Comparison of ENCODE assay signal across 8 mouse cellular contexts in genomic region chr4:107737907-107738306, GRCm38 (mm10). TPM values are rescaled to one million over a fixed set of nuclear protein-coding genes. Genes with fewer than 3 reads are reported as not detected.
DNase-seq lines count a peak whose midpoint lies in the region; ATAC-seq and TF ChIP-seq lines count a peak whose summit lies in the region.

No protein-coding gene starts in this region.

- H3K9me3 ChIP-seq in MEL (replicated peaks; ENCODE audit: insufficient read depth, low read length): no peaks in the 10 kb centered on the region
- no peaks in the 10 kb centered on the region for H3K9me3 ChIP-seq in hindbrain, embryonic 11.5 days (ENCODE audit: control insufficient read depth, low read length)
- no peaks in the 10 kb centered on the region for H3K9me3 ChIP-seq in lung, embryonic 14.5 days (ENCODE audit: low read depth, low read length)

- DNase-seq in MEL (ENCODE audit: low read depth, low spot score): peak; percentile 81
- peak; percentile 89 for DNase-seq in cerebellum, adult 8-10 months
- peak; percentile 94 for DNase-seq in hindbrain, embryonic 11.5 days (ENCODE audit: low spot score)
- DNase-seq in layer of hippocampus, adult 9-10 months (ENCODE audit: low spot score): peak; percentile 87
- peak; percentile 93 for DNase-seq in lung, embryonic 14.5 days
- peak; percentile 45 for DNase-seq in ovary, adult 18-20 months (ENCODE audit: low spot score)
- peak; percentile 81 for DNase-seq in thymus, adult 2 months

- H3K27me3 ChIP-seq in MEL (ENCODE audit: control insufficient read depth in 1 of 2, insufficient read depth in 2 of 2, low read length in 2 of 2): no peaks in the 10 kb centered on the region
- no peaks in the 10 kb centered on the region; the same call in 1 of the 2 replicates for H3K27me3 ChIP-seq in hindbrain, embryonic 11.5 days (ENCODE audit: control insufficient read depth, insufficient read depth, low read length)
- no peaks in the 10 kb centered on the region; the same call in 1 of the 2 replicates for H3K27me3 ChIP-seq in lung, embryonic 14.5 days (ENCODE audit: insufficient read depth, low read length)
- no peaks in the 10 kb centered on the region for H3K27me3 ChIP-seq in thymus, adult 2 months (ENCODE audit: control insufficient read depth, insufficient read depth, low read length)

- no peak overlapping the region for H3K27ac ChIP-seq in MEL (ENCODE audit: control insufficient read depth, low read depth, low read length)
- H3K27ac ChIP-seq in hindbrain, embryonic 11.5 days (ENCODE audit: low read depth, low read length): no peak overlapping the region
- no peak overlapping the region for H3K27ac ChIP-seq in lung, embryonic 14.5 days (ENCODE audit: low read depth)
- H3K27ac ChIP-seq in thymus, adult 2 months (ENCODE audit: control insufficient read depth, insufficient read depth, low read length): no peak overlapping the region

- no peak for TF ChIP-seq EP300 in MEL (IDR thresholded peaks at IDR 0.05; ENCODE audit: low read depth in 1 of 2, low read length in 2 of 2)

- TF ChIP-seq RAD21 in MEL (IDR thresholded peaks at IDR 0.05; ENCODE audit: low read depth, low read length): peak; percentile 97

- peak; percentile 84 to 99 (median 97) for TF ChIP-seq CTCF in MEL (IDR thresholded peaks at IDR 0.05 in 2 of 3, conservative IDR thresholded peaks at IDR 0.05 in 1 of 3; ENCODE audit: control insufficient read depth in 1 of 3, insufficient read depth in 1 of 3, low read depth in 2 of 3, low read length in 3 of 3, poor library complexity in 1 of 3, severe bottlenecking in 1 of 3)
- TF ChIP-seq CTCF in lung, embryonic 14.5 days (IDR thresholded peaks at IDR 0.05; ENCODE audit: low read depth): peak; percentile 99
- TF ChIP-seq CTCF in thymus, adult 2 months (IDR thresholded peaks at IDR 0.05; ENCODE audit: borderline replicate concordance, control insufficient read depth, extremely low read depth, insufficient read depth, low read length, poor library complexity): peak; percentile 95

- H3K4me2 ChIP-seq in hindbrain, embryonic 11.5 days (replicated peaks; ENCODE audit: low read depth, low read length): no peak overlapping the region
- no peak overlapping the region for H3K4me2 ChIP-seq in lung, embryonic 14.5 days

- peak; percentile 66 for ATAC-seq in frontal cortex, adult (ENCODE audit: low TSS enrichment)
- peak; percentile 68 for ATAC-seq in hindbrain, embryonic 11.5 days (ENCODE audit: low FRiP score)
- peak; percentile 73 for ATAC-seq in lung, embryonic 14.5 days (ENCODE audit: insufficient read depth)

- H3K9ac ChIP-seq in MEL (ENCODE audit: control insufficient read depth, low read depth, low read length, poor library complexity, severe bottlenecking): peak overlapping the region; percentile 40
- no peak overlapping the region for H3K9ac ChIP-seq in hindbrain, embryonic 11.5 days (ENCODE audit: low read depth, low read length)
- H3K9ac ChIP-seq in lung, embryonic 14.5 days: no peak overlapping the region

- H3K36me3 ChIP-seq in MEL (ENCODE audit: control insufficient read depth in 1 of 2, insufficient read depth in 2 of 2, low read length in 2 of 2): peaks cover 0 to 1% of the 10 kb centered on the region in 2 experiments; a peak in 1 of 4 replicates
- H3K36me3 ChIP-seq in hindbrain, embryonic 11.5 days (ENCODE audit: control insufficient read depth, insufficient read depth, low read length): no peaks in the 10 kb centered on the region
- H3K36me3 ChIP-seq in lung, embryonic 14.5 days (ENCODE audit: insufficient read depth): no peaks in the 10 kb centered on the region
- no peaks in the 10 kb centered on the region for H3K36me3 ChIP-seq in thymus, adult 2 months (ENCODE audit: control insufficient read depth, insufficient read depth, low read length)

- H3K4me3 ChIP-seq in MEL (ENCODE audit: control insufficient read depth in 1 of 2, insufficient read depth in 1 of 2, low read depth in 2 of 2, low read length in 2 of 2): peak overlapping the region in 1 of 2 experiments; percentile 21; a peak in 2 of 4 replicates
- H3K4me3 ChIP-seq in hindbrain, embryonic 11.5 days (ENCODE audit: low read depth, low read length): no peak overlapping the region
- no peak overlapping the region for H3K4me3 ChIP-seq in lung, embryonic 14.5 days (ENCODE audit: low read depth, low read length)
- no peak overlapping the region for H3K4me3 ChIP-seq in thymus, adult 2 months (ENCODE audit: control insufficient read depth, insufficient read depth, low read length)

- H3K4me1 ChIP-seq in MEL (ENCODE audit: control insufficient read depth in 1 of 2, insufficient read depth in 2 of 2, low read length in 2 of 2): peaks cover 0 to 9% of the 10 kb centered on the region in 2 experiments; a peak in 3 of 4 replicates
- peaks cover 2% of the 10 kb centered on the region for H3K4me1 ChIP-seq in hindbrain, embryonic 11.5 days (replicated peaks; ENCODE audit: control insufficient read depth, insufficient read depth, low read length)
- H3K4me1 ChIP-seq in lung, embryonic 14.5 days (ENCODE audit: insufficient read depth): no peaks in the 10 kb centered on the region
- H3K4me1 ChIP-seq in thymus, adult 2 months (replicated peaks; ENCODE audit: control insufficient read depth, insufficient read depth, low read length): no peaks in the 10 kb centered on the region

- H3K79me2 ChIP-seq in MEL (ENCODE audit: control insufficient read depth, insufficient read depth, low read length, poor library complexity): no peaks in the 10 kb centered on the region

- 14% methylated on average over 6 of the region's 6 CpGs for WGBS in hindbrain, embryonic 11.5 days
- 6% methylated on average over 6 of the region's 6 CpGs for WGBS in lung, embryonic 14.5 days
- WGBS in thymus, adult 2 months: 10% methylated on average over 6 of the region's 6 CpGs

- no peak for TF ChIP-seq POLR2A in MEL (IDR thresholded peaks at IDR 0.05; ENCODE audit: control insufficient read depth in 1 of 2, insufficient read depth in 1 of 2, low read depth in 1 of 2, low read length in 2 of 2, poor library complexity in 1 of 2)
- no peak for TF ChIP-seq POLR2A in thymus, adult 2 months (IDR thresholded peaks at IDR 0.05; ENCODE audit: control insufficient read depth, extremely low read depth, insufficient read depth, low read length, poor library complexity)

TF ChIP-seq in MEL, 35 proteins besides CTCF, POLR2A, EP300 and RAD21:
- TF ChIP-seq RCOR1 (IDR thresholded peaks at IDR 0.05; ENCODE audit: low read depth, low read length): no peak
- TF ChIP-seq SMC3 (IDR thresholded peaks at IDR 0.05; ENCODE audit: low read depth, low read length): peak; percentile 96
- no peak for TF ChIP-seq MAFK (IDR thresholded peaks at IDR 0.05; ENCODE audit: borderline replicate concordance, low read depth, low read length)
- TF ChIP-seq GATA1 (IDR thresholded peaks at IDR 0.05; ENCODE audit: low read depth, low read length): 0 out of 2 replicates have a peak, but pooled peaks have one; percentile 22
- peak; percentile 10; the same call in 1 of the 2 replicates for TF ChIP-seq USF1 (IDR thresholded peaks at IDR 0.05; ENCODE audit: low read depth, low read length)
- peak; percentile 96 for TF ChIP-seq ZC3H11A (IDR thresholded peaks at IDR 0.05; ENCODE audit: low read depth, low read length)
- TF ChIP-seq CHD2 (IDR thresholded peaks at IDR 0.05; ENCODE audit: low read length): no peak
- no peak for TF ChIP-seq BHLHE40 (IDR thresholded peaks at IDR 0.05; ENCODE audit: borderline replicate concordance, low read depth, low read length)

RNA-seq across cellular contexts. Expression of gene Dmrtb1, which starts 53.9 kb away (rescaled TPM):
- not detected in 2 replicates for total RNA-seq in MEL (2012; rRNA removed)
- not detected for polyA plus RNA-seq in MEL (2012; ENCODE audit: insufficient read depth in 1 of 2, insufficient read length in 2 of 2, low read depth in 1 of 2, low replicate concordance in 2 of 2, missing spikeins in 1 of 2)
- polyA plus RNA-seq in hindbrain, embryonic 11.5 days (2014; fragmentation: Nextera tagmentation; extraction: Ambion mirVana): 13.8 and 16.6 TPM in 2 replicates
- polyA plus RNA-seq in lung, embryonic 14.5 days (2014; fragmentation: Nextera tagmentation; extraction: Ambion mirVana): not detected in 2 replicates
- polyA plus RNA-seq in thymus, adult 2 months (2012; rRNA removed): 2.0 and 3.4 TPM in 2 replicates
